9 mouse cellular contexts compared by ENCODE assay signal in genomic region chr5:105868593-105868992, GRCm38 (mm10). TPM values are rescaled to one million over a fixed set of nuclear protein-coding genes. Genes with fewer than 3 reads are reported as not detected.
DNase-seq lines count a peak whose midpoint lies in the region; ATAC-seq and TF ChIP-seq lines count a peak whose summit lies in the region.
"Had no signal": no experiment of that assay in that cellular context is flagged by ENCODE, and none has a peak within 500 bp of the region (broad histone marks: within the 10 kb centered on the region; RNA-seq: fewer than 3 reads in every experiment).

No protein-coding gene starts in this region.

- H3K36me3 ChIP-seq in embryonic facial prominence, embryonic 10.5 days (replicated peaks) = no peaks in the 10 kb centered on the region
- no peaks in the 10 kb centered on the region for H3K36me3 ChIP-seq in kidney, adult 2 months (ENCODE audit: control insufficient read depth, insufficient read depth, low read length)
- H3K36me3 ChIP-seq in limb, embryonic 11.5 days (ENCODE audit: control insufficient read depth, insufficient read depth, low read length) = no peaks in the 10 kb centered on the region
- H3K36me3 ChIP-seq: embryonic facial prominence, embryonic 12.5 days had no signal

- 29% methylated on average over 3 of the region's 3 CpGs for WGBS in embryonic facial prominence, embryonic 10.5 days
- WGBS in kidney, adult 2 months = 23% methylated on average over 3 of the region's 3 CpGs
- 30% methylated on average over 3 of the region's 3 CpGs for WGBS in limb, embryonic 11.5 days

- H3K4me2 ChIP-seq in limb, embryonic 11.5 days (ENCODE audit: low read depth, severe bottlenecking) = no peak overlapping the region
- H3K4me2 ChIP-seq: embryonic facial prominence, embryonic 12.5 days had no signal

- TF ChIP-seq POLR2A in kidney, adult 2 months (IDR thresholded peaks at IDR 0.05; ENCODE audit: low read depth, low read length) = no peak

- TF ChIP-seq CTCF in kidney, adult 2 months (conservative IDR thresholded peaks at IDR 0.05; ENCODE audit: insufficient read depth, insufficient read length, low read depth, low read length) = peak; percentile 98

- H3K4me1 ChIP-seq in embryonic facial prominence, embryonic 10.5 days = peaks cover 6% of the 10 kb centered on the region; the same call in 1 of the 2 replicates
- peaks cover 6% of the 10 kb centered on the region; the same call in 1 of the 2 replicates for H3K4me1 ChIP-seq in kidney, adult 2 months (ENCODE audit: control insufficient read depth, insufficient read depth, low read length)
- H3K4me1 ChIP-seq in limb, embryonic 11.5 days (ENCODE audit: control insufficient read depth, insufficient read depth, low read length) = no peaks in the 10 kb centered on the region

- peak; percentile 63; the same call in 1 of the 2 replicates for ATAC-seq in limb, embryonic 11.5 days (ENCODE audit: insufficient number of reproducible peaks, low FRiP score, low TSS enrichment, low read depth)

- H3K9ac ChIP-seq in limb, embryonic 11.5 days (ENCODE audit: low read length) = no peak overlapping the region
- H3K9ac ChIP-seq: embryonic facial prominence, embryonic 12.5 days had no signal

- no peak overlapping the region for H3K4me3 ChIP-seq in embryonic facial prominence, embryonic 10.5 days
- H3K4me3 ChIP-seq in kidney, adult 2 months (ENCODE audit: insufficient read depth, low read depth, low read length) = no peak overlapping the region
- no peak overlapping the region for H3K4me3 ChIP-seq in limb, embryonic 11.5 days (ENCODE audit: low read depth, low read length)
- H3K4me3 ChIP-seq: embryonic facial prominence, embryonic 12.5 days had no signal

- peak; percentile 88 to 91 for DNase-seq in B cell, adult 2 months
- peak; percentile 87 for DNase-seq in adrenal gland, postnatal 25 days
- DNase-seq in embryonic facial prominence, embryonic 10.5 days (ENCODE audit: low spot score) = peak; percentile 86
- peak; percentile 84 for DNase-seq in heart, adult 8-10 months (ENCODE audit: low spot score)
- DNase-seq in kidney, adult 2 months = peak; percentile 88
- peak; percentile 91 for DNase-seq in limb, embryonic 11.5 days (ENCODE audit: low spot score)
- peak; percentile 20 to 65 for DNase-seq in monocyte, adult 2 months (ENCODE audit: low read depth in 1 of 2, low spot score in 2 of 2)
- DNase-seq in spleen, postnatal 14 days (ENCODE audit: low spot score in 2 of 2) = peak; percentile 52 to 76

- no peak overlapping the region for H3K27ac ChIP-seq in embryonic facial prominence, embryonic 10.5 days (replicated peaks)
- no peak overlapping the region for H3K27ac ChIP-seq in kidney, adult 2 months (ENCODE audit: insufficient read depth, low read depth, low read length)
- H3K27ac ChIP-seq in limb, embryonic 11.5 days (replicated peaks; ENCODE audit: low read depth, low read length) = no peak overlapping the region
- H3K27ac ChIP-seq: embryonic facial prominence, embryonic 12.5 days had no signal

- H3K9me3 ChIP-seq in embryonic facial prominence, embryonic 10.5 days = no peaks in the 10 kb centered on the region
- H3K9me3 ChIP-seq in limb, embryonic 11.5 days (ENCODE audit: control insufficient read depth, low read length) = no peaks in the 10 kb centered on the region
- H3K9me3 ChIP-seq: embryonic facial prominence, embryonic 12.5 days had no signal

- H3K27me3 ChIP-seq in embryonic facial prominence, embryonic 10.5 days (replicated peaks; ENCODE audit: low read depth, poor library complexity, severe bottlenecking) = no peaks in the 10 kb centered on the region; the same call in 1 of the 2 replicates
- H3K27me3 ChIP-seq in kidney, adult 2 months (replicated peaks; ENCODE audit: control insufficient read depth, insufficient read depth, low read length) = no peaks in the 10 kb centered on the region
- no peaks in the 10 kb centered on the region for H3K27me3 ChIP-seq in limb, embryonic 11.5 days (ENCODE audit: control insufficient read depth, insufficient read depth, low read length)
- H3K27me3 ChIP-seq: embryonic facial prominence, embryonic 12.5 days had no signal

RNA-seq across cellular contexts. Expression of gene Zfp326, which starts 7.8 kb away (rescaled TPM):
- total RNA-seq in adrenal gland, postnatal 25 days (2021) = 28.6 and 32.1 TPM in 2 replicates
- polyA plus RNA-seq in embryonic facial prominence, embryonic 10.5 days (2016; fragmentation: Nextera tagmentation; extraction: Ambion mirVana) = 53.4 and 56.2 TPM in 2 replicates
- total RNA-seq in heart, adult 8-10 months (2022) = 10 to 100 TPM in 3 of 4 experiments, 1 to 10 TPM in 1; 10.0 to 15.6 (median 11.0) TPM
- polyA plus RNA-seq in kidney, adult 2 months (2012; rRNA removed) = 6.4 and 7.5 TPM in 2 replicates
- polyA plus RNA-seq in limb, embryonic 11.5 days (2014; fragmentation: Nextera tagmentation; extraction: Ambion mirVana) = 44.1 and 47.7 TPM in 2 replicates
